Mouse (Mus musculus): Measurements from ENCODE around the gene Nprl3. TPM values are rescaled to one million over a fixed set of nuclear protein-coding genes. Genes with fewer than 3 reads are reported as not detected.

Gene Nprl3
- polyA plus RNA-seq, 1 experiment from 2014 or later = 47.8 TPM

DNA sequence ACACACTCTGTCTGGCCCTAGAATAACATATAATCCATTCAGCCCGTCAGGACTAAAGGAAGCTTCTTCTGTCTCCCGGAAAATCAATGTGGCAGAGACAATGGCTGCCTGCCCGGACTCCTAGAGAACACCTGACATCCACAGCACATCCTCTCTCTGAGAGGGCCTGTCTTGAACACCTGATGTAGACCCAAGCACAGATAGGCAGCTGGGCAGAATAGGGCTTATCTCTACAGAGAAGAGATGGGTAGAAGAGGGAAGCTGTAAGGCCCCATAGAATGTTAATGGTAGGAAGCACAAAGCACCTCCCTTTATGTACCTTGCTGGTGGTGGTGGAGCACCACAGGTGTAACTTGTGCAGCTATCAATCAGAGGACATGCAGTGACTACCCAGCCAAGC lies 25.3 kb downstream of the Nprl3 start:
- 89% methylated on average over 3 of the region's 3 CpGs for WGBS
- H3K9ac ChIP-seq (replicated peaks) = no peak overlapping the region
- no peak for ATAC-seq (ENCODE audit: insufficient number of reproducible peaks, insufficient read depth, low FRiP score, low TSS enrichment, low read depth)

DNA sequence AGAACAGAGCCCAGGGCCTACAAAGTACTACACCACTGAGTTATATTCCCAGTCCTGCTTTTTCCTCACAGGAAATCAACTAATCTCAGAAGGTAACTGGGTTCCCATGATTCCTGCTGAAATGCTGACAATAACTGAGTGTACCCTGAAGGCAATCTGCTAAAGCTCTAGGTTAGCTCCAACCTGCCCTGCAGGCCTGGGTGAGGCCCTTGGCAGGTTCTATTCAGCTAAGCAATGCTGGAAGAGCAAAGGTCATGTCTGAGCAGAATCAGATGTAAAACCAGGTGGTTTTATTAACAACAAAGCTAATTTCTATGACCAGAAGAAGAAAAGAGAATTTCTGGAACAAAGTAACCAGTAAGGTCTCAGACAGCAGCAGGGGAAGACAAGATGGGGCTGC lies 26.1 kb downstream of the Nprl3 start:
- H3K27ac ChIP-seq = no peak overlapping the region
- no peaks in the 10 kb centered on the region for H3K27me3 ChIP-seq
- no peak for ATAC-seq (ENCODE audit: insufficient number of reproducible peaks, insufficient read depth, low FRiP score, low TSS enrichment, low read depth)
- no peaks in the 10 kb centered on the region for H3K9me3 ChIP-seq
- no peak overlapping the region for H3K9ac ChIP-seq (replicated peaks)
- no peaks in the 10 kb centered on the region for H3K4me1 ChIP-seq (replicated peaks)
- H3K36me3 ChIP-seq = peaks cover 66% of the 10 kb centered on the region
- H3K4me2 ChIP-seq = no peak overlapping the region
- H3K4me3 ChIP-seq (replicated peaks) = no peak overlapping the region

More for the DNA sequence above, 25.3 kb downstream of the Nprl3 start:
- Histone ChIP-seq H3K4me1 (replicated peaks) (no peaks in the 10 kb centered on the region), H3K4me2 (no peak overlapping the region), H3K27ac (no peak overlapping the region), H3K27me3 (no peaks in the 10 kb centered on the region), H3K9me3 (no peaks in the 10 kb centered on the region), H3K4me3 (replicated peaks) (no peak overlapping the region), H3K36me3 (peaks cover 69% of the 10 kb centered on the region)

DNA sequence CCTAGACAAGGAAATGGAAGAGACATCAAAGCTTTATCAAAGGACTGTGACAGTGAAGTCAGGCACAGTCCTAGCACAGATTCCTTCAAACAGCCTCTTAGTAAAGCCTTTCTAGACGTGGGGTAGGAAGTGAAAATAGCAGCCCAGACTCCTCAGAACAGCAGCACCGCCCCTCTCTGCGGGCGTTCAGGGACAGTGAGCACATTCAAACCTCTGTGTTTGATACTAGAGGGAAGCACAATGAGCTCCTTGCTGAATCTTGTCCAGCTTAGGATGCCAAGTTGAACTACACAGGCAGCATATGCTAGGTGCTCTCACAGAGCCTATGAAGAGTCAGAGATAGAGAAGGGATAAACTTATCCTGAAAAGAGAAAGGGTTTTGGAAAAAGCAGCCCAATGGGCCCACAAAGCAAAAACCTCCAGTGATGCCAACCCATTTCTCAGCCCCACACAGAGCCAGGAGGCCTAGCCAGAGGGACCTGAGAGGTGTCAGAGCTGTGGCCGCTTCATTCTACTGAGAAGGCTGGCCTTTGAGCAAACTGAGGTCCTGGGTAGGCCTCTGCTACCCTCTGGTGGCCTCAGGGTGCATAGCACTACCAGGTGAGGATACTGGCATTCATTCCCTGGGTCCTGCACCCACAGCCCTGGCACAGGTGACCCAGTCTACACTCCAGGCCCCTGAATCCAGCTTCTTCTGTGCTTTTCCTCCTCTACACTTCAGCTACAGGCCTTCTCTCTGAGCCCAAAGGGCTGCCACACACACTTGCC lies 29.2 kb downstream of the Nprl3 start:
- Histone ChIP-seq H3K4me1 (replicated peaks) (no peaks in the 10 kb centered on the region), H3K4me2 (no peak overlapping the region), H3K27me3 (no peaks in the 10 kb centered on the region), H3K4me3 (replicated peaks) (no peak overlapping the region), H3K9ac (replicated peaks) (no peak overlapping the region), H3K36me3 (peaks cover 71% of the 10 kb centered on the region), H3K27ac (no peak overlapping the region), H3K9me3 (no peaks in the 10 kb centered on the region)
- 65% methylated on average over 5 of the region's 5 CpGs for WGBS
- no peak for ATAC-seq (ENCODE audit: insufficient number of reproducible peaks, insufficient read depth, low FRiP score, low TSS enrichment, low read depth)

DNA sequence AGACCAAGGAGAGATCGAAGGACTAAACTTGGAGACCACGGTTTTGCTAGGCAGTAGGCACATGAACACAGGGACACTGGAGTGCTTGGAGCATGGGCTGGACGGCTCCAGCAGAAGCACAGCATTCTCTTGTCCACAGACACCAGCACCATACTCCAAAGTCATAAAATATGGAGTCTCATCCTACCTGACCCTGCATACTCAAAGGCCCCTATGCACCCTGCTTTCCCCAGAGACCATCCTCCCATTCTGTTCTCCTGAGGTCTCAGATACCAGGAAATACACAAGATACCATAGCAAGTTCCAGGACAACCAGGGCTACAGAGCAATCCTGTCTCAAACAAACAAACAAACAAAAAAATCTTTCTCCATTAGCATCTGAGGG lies 30.1 kb downstream of the Nprl3 start:
- no peak overlapping the region for H3K9ac ChIP-seq (replicated peaks)

DNA sequence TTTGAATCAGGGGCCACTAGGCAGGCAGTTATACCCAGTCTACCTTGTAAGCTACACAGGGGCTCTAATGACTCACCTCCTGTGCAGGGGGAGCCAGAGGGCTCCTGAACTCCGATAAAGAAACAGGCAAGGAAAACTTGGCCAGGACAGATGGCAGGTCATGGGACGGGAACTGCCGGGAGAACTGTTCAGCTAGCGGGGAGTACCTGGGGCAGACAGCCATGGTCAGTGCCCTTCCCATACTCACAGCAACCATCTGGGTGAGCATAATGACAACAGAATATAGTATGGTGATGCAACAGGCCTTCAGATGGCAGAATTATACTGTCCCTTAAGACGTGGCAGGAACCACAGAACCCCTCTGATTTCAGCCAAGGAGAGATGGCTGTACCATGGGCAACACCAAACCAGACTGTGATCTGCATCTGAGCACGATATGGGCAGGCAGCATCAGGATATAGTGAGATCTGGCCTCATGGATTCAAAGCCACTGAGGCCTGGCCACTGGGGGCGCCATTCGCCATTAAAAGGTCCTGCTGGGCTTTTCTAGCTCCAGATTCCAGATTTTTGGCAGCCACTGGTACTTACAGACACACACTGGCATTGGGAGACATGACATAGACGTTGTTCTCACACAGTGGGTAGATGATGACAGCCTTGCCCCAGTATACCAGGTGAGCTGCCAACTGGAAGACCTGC lies 30.6 kb downstream of the Nprl3 start:
- H3K4me1 ChIP-seq (replicated peaks) = no peaks in the 10 kb centered on the region
- no peak overlapping the region for H3K4me3 ChIP-seq (replicated peaks)
- no peaks in the 10 kb centered on the region for H3K27me3 ChIP-seq
- peaks cover 82% of the 10 kb centered on the region for H3K36me3 ChIP-seq
- no peak overlapping the region for H3K9ac ChIP-seq (replicated peaks)
- no peak overlapping the region for H3K4me2 ChIP-seq
- H3K9me3 ChIP-seq = no peaks in the 10 kb centered on the region
- 59% methylated on average over 9 of the region's 9 CpGs for WGBS
- ATAC-seq (ENCODE audit: insufficient number of reproducible peaks, insufficient read depth, low FRiP score, low TSS enrichment, low read depth) = no peak
- H3K27ac ChIP-seq = no peak overlapping the region; the same call in 1 of the 2 replicates

More for the DNA sequence above, 30.1 kb downstream of the Nprl3 start:
- H3K27ac ChIP-seq = no peak overlapping the region; the same call in 1 of the 2 replicates
- no peaks in the 10 kb centered on the region for H3K27me3 ChIP-seq
- no peak overlapping the region for H3K4me2 ChIP-seq
- H3K4me3 ChIP-seq (replicated peaks) = no peak overlapping the region
- no peaks in the 10 kb centered on the region for H3K4me1 ChIP-seq (replicated peaks)
- WGBS = 96% methylated on average over 3 of the region's 3 CpGs
- no peaks in the 10 kb centered on the region for H3K9me3 ChIP-seq
- no peak for ATAC-seq (ENCODE audit: insufficient number of reproducible peaks, insufficient read depth, low FRiP score, low TSS enrichment, low read depth)
- H3K36me3 ChIP-seq = peaks cover 80% of the 10 kb centered on the region

DNA sequence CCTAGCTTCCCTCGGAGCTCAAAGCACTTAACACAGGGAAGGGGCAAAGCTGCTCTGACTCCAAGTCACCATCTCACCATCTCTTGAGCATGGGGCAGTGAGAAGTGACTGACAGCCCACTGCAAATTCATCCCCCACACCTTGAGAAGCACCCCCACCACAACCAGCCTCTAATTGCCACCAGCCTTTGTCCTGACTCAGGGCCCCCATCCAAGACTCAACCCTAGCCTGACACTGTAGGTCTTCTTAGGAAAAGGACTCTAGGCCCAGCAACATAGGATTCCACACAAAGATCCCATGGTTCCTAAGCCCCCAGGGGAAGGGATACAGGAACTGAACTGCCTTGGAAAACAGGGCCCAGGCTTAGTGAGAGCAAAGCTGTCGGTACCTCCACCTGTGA lies 31.4 kb downstream of the Nprl3 start:
- Histone ChIP-seq H3K4me2 (no peak overlapping the region), H3K9ac (replicated peaks) (no peak overlapping the region), H3K9me3 (no peaks in the 10 kb centered on the region), H3K27me3 (no peaks in the 10 kb centered on the region), H3K4me1 (replicated peaks) (no peaks in the 10 kb centered on the region), H3K4me3 (replicated peaks) (no peak overlapping the region), H3K27ac (no peak overlapping the region), H3K36me3 (peaks cover 82% of the 10 kb centered on the region)
- ATAC-seq (ENCODE audit: insufficient number of reproducible peaks, insufficient read depth, low FRiP score, low TSS enrichment, low read depth) = no peak
- WGBS = 79% methylated on average over 2 of the region's 2 CpGs

DNA sequence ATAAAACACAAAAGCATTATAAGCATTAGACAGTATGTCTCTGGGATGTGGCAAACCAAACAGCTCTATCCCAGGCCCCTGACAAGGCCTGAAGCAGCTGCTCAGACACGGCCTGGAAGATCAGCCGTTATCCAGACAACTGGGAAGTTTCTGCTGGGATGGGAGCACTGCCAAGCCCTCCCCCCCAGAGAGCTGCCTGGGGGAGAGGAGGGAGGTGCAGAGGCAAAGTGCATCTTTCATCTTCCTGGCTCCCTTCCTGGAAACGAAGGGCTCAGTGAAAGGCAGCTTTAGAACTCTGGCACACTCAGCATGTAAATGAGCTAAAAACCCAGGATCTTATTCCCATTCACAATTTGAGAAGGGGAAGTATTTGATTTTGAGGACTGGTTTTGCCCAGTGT lies 31.9 kb downstream of the Nprl3 start:
- H3K4me3 ChIP-seq (replicated peaks) = no peak overlapping the region
- H3K9me3 ChIP-seq = no peaks in the 10 kb centered on the region
- WGBS = 71% methylated on average over 3 of the region's 3 CpGs
- H3K4me1 ChIP-seq (replicated peaks) = no peaks in the 10 kb centered on the region
- H3K27ac ChIP-seq = no peak overlapping the region
- H3K4me2 ChIP-seq = no peak overlapping the region
- ATAC-seq (ENCODE audit: insufficient number of reproducible peaks, insufficient read depth, low FRiP score, low TSS enrichment, low read depth) = no peak
- H3K9ac ChIP-seq (replicated peaks) = no peak overlapping the region
- no peaks in the 10 kb centered on the region for H3K27me3 ChIP-seq
- peaks cover 82% of the 10 kb centered on the region for H3K36me3 ChIP-seq

DNA sequence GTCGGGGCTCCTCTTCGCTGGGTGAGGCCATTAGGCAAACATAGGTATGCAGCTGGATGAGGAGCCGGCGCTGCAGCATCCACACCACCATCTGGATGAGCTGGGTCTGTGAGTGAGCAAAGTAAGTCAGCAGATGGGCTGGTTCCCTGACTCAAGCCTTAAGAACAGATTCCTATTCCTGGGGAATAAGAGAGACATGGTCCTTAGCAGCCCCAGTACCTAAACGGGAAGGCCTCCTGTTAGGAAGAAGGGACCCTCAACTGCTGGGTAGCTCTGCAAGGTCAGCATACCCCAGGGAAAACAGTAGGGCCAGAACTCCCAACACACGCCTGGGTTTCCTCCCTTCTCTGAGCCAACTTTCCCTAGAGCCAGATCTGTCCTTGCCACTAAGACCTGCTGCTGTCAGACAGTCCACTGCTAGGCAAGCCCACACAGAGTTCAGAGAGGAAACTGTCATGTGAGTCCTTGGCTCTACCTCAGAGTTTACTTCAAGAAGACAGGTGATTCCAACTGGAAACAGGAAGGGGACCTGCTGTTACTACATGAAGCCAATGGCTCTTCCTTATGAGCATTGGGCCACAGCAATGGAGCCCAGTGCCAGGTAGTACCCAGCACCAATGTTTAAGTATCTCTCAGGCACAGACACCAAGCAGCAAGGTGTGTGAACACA lies 32.6 kb downstream of the Nprl3 start:
- no peaks in the 10 kb centered on the region for H3K4me1 ChIP-seq (replicated peaks)
- WGBS = 86% methylated on average over 6 of the region's 6 CpGs
- H3K4me2 ChIP-seq = no peak overlapping the region
- H3K36me3 ChIP-seq = peaks cover 82% of the 10 kb centered on the region
- no peak overlapping the region for H3K27ac ChIP-seq
- no peak overlapping the region for H3K9ac ChIP-seq (replicated peaks)
- ATAC-seq (ENCODE audit: insufficient number of reproducible peaks, insufficient read depth, low FRiP score, low TSS enrichment, low read depth) = no peak
- H3K9me3 ChIP-seq = no peaks in the 10 kb centered on the region
- H3K4me3 ChIP-seq (replicated peaks) = no peak overlapping the region
- no peaks in the 10 kb centered on the region for H3K27me3 ChIP-seq

DNA sequence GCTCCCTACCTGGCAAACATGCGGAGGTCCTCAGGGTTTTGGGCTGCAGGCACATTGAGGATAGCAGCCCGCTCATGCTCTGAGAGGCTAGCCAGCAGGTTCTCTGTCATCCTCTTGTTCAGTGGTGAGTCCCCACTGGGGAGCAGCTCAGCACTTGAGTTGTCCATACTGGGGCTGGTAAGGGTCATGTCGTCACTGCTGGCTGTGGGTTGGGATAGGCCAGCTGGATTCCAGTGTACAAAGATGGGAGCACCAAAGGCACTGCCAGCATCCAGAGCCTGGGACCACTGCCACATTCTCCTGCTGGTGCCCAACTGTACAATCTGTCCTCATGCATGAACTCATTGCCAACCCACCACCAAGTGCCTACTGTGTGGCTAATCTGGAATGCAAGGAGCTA lies 33.6 kb downstream of the Nprl3 start:
- Histone ChIP-seq H3K27ac (no peak overlapping the region), H3K9me3 (no peaks in the 10 kb centered on the region), H3K4me2 (no peak overlapping the region), H3K9ac (replicated peaks) (no peak overlapping the region), H3K4me3 (replicated peaks) (no peak overlapping the region), H3K4me1 (replicated peaks) (no peaks in the 10 kb centered on the region), H3K27me3 (no peaks in the 10 kb centered on the region), H3K36me3 (peaks cover 86% of the 10 kb centered on the region)
- ATAC-seq (ENCODE audit: insufficient number of reproducible peaks, insufficient read depth, low FRiP score, low TSS enrichment, low read depth) = no peak
- 92% methylated on average over 3 of the region's 3 CpGs for WGBS

DNA sequence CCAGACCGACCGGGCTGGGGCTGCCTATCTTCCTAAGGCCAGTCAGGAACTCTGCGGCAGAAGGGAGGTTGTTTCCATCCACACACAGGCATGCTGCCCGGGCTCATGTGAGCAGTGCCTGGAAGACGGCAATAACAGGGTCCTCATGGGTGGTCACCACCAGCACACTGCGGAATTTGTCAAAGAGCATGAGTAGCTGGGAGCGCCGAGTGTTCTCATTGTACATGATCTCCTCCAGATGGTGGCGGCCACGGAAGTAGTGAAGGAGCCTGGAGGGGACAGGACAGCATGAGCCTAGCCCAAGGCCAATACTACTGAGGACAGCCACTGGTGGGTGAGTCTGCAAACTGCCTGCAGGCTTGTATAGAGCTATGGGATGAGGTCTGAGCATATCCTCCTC lies 34.7 kb downstream of the Nprl3 start:
- Histone ChIP-seq H3K27ac (no peak overlapping the region), H3K4me2 (no peak overlapping the region), H3K4me3 (replicated peaks) (no peak overlapping the region), H3K9ac (replicated peaks) (no peak overlapping the region), H3K27me3 (no peaks in the 10 kb centered on the region), H3K36me3 (peaks cover 91% of the 10 kb centered on the region), H3K9me3 (no peaks in the 10 kb centered on the region), H3K4me1 (replicated peaks) (no peaks in the 10 kb centered on the region)
- WGBS = 61% methylated on average over 10 of the region's 10 CpGs
- ATAC-seq (ENCODE audit: insufficient number of reproducible peaks, insufficient read depth, low FRiP score, low TSS enrichment, low read depth) = no peak

DNA sequence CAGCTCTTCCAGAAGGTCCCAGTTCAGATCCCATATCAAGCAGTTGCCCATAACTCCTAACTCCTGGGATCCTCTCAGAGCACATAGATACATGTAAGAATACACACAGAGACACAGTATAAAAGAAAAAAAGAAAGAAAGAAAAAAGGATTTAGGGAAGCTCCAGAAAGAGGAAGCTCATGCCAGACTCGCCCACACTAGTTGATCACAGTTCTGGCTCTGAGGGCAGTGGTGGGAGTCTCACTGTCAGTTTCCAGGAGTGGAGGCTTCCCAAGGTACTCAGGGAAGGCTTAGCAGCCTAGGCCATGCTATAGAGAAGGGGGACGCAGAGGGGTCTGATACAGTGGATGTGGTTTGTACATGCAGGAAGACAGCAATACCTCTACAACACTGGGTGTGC lies 36.4 kb downstream of the Nprl3 start:
- no peaks in the 10 kb centered on the region for H3K27me3 ChIP-seq
- H3K36me3 ChIP-seq = peaks cover 80% of the 10 kb centered on the region
- no peak overlapping the region for H3K27ac ChIP-seq
- 80% methylated on average over 2 of the region's 2 CpGs for whole genome bisulfite sequencing
- H3K4me2 ChIP-seq = no peak overlapping the region
- no peak overlapping the region for H3K4me3 ChIP-seq (replicated peaks)
- no peak for ATAC-seq (ENCODE audit: insufficient number of reproducible peaks, insufficient read depth, low FRiP score, low TSS enrichment, low read depth)
- no peaks in the 10 kb centered on the region for H3K9me3 ChIP-seq
- H3K9ac ChIP-seq (replicated peaks) = no peak overlapping the region
- H3K4me1 ChIP-seq (replicated peaks) = peaks cover 11% of the 10 kb centered on the region

Data from limb, embryonic 12.5 days (tissue).